Mouse (Mus musculus) midbrain, embryonic 11.5 days (tissue): ENCODE results near the gene Akr1b3. TPM values are rescaled to one million over a fixed set of nuclear protein-coding genes. Genes with fewer than 3 reads are reported as not detected.
A peak's percentile ranks its signal among the peaks of the same experiment; 100 is the strongest.

Source experiments
- ATAC-seq: fragments of 200-750 bp; cut with Nextera tagmentation; 2 replicates; pipeline ENCODE4 v1.8.0; 2017; ENCODE audit warnings: moderate TSS enrichment, moderate library complexity; ENCODE audit not compliant: low FRiP score
- DNase-seq: peaks from one replicate; pipeline ENCODE4 v3.0.0; 2015; ENCODE audit warnings: low spot score; ENCODE audit errors: missing footprints
- H3K27ac ChIP-seq: fragments of 300-500 bp; sonication (generic); 2 replicates; pipeline ENCODE4 v1.5.1; 2014; ENCODE audit warnings: low read depth, low read length
- H3K27me3 ChIP-seq: fragments of 300-500 bp; sonication (generic); 2 replicates; pipeline ENCODE4 v1.6.1; 2014; ENCODE audit warnings: mild to moderate bottlenecking, low read length, moderate library complexity, mixed read lengths; ENCODE audit not compliant: control insufficient read depth, insufficient read depth
- H3K36me3 ChIP-seq: fragments of 300-500 bp; sonication (generic); 2 replicates; pipeline ENCODE4 v1.6.1; 2014; ENCODE audit warnings: mild to moderate bottlenecking, low read length, moderate library complexity, mixed read lengths; ENCODE audit not compliant: control insufficient read depth, insufficient read depth
- H3K4me1 ChIP-seq: fragments of 300-500 bp; sonication (generic); 2 replicates; pipeline ENCODE4 v1.6.1; 2014; ENCODE audit warnings: low read length; ENCODE audit not compliant: control insufficient read depth, insufficient read depth
- H3K4me2 ChIP-seq: fragments of 300-500 bp; sonication (generic); 2 replicates; pipeline ENCODE4 v1.6.1; 2014; ENCODE audit warnings: mild to moderate bottlenecking, moderate library complexity
- H3K4me3 ChIP-seq: fragments of 300-500 bp; sonication (generic); 2 replicates; pipeline ENCODE4 v1.5.1; 2014; ENCODE audit warnings: low read depth, low read length
- H3K9ac ChIP-seq: fragments of 300-500 bp; sonication (generic); 2 replicates; pipeline ENCODE4 v1.6.1; 2014; ENCODE audit warnings: low read length
- H3K9me3 ChIP-seq: fragments of 300-500 bp; sonication (generic); 2 replicates; pipeline ENCODE4 v1.6.1; 2016; ENCODE audit warnings: low read length; ENCODE audit not compliant: control insufficient read depth
- WGBS: fragments of 180-500 bp; shearing (Covaris S2); extraction: QIAGEN DNeasy Blood & Tissue Kit; methylation state at CpG from one replicate; pipeline ENCODE4 v1.1.7; 2014; 5-methylcytosine and 5-hydroxymethylcytosine counted together
- polyA plus RNA-seq: library from polyadenylated mRNA; unstranded; fragments of >200 nt; fragmentation: Nextera tagmentation; extraction: Ambion mirVana; gene quantifications from 2 replicates; pipeline ENCODE4 v1.2.1, GENCODE M21; 2014

Gene Akr1b3
- polyA plus RNA-seq, result 216 and 221 TPM in 2 replicates

DNA sequence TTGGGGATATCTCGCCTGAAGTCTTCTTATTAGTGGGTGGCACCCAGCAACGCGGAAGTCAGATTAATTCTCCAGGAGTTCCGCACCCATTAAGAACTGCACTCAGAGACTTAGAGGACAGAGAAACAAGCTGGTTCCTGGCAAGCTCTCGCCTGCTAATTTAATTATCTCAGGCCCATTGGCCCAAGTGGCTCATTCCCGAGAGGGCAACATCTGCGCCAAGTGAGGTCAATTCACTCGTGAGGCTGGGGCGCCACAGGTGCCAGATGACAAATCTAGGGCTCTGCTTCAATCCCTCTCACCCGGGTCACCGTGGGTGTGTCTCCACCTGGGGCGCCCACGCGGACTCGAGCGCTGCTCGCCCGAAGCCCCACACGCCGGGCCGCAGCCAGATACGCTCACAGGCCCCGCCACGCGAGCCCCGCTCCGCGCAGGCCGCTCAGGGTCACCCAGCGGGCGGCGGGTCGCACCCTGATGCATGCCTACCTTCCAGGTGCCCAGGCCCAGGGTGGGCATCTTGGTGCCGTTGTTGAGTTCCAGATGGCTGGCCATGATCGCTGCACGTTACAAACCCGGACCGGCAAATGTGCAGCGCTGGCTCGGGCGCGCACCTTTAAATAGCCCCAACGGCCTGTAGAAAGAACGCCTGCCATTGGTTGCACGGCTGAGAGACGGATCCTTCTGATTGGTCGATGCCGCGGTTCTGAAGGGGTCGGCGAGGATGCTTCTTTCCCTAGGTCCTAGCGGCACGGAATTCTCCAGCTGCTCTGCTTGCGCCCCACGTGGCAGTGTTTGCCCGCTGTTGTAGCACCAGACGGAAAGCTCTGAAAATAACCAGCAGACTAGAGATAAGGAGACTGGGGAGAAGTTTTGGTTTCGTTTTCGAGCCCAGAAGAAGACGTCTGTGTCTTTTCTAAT is at the start of gene Akr1b3:
TSS of gene Akr1b3 (minus strand) at position 625 of the 918 bp plus-strand sequence.
- 1% methylated on average over 60 of the region's 60 CpGs for WGBS

GRCm38 (mm10) chr6:34364217-34365136 is 47.2 kb upstream of the Akr1b3 start:
- ATAC-seq, result no peak
- H3K36me3 ChIP-seq, result no peaks in the 10 kb centered on the region
- H3K4me2 ChIP-seq, result no peak overlapping the region
- no peaks in the 10 kb centered on the region; the same call in 1 of the 2 replicates for H3K4me1 ChIP-seq
- DNase-seq, result no peak
- H3K9me3 ChIP-seq, result no peaks in the 10 kb centered on the region
- H3K9ac ChIP-seq, result no peak overlapping the region
- H3K4me3 ChIP-seq, result no peak overlapping the region
- no peaks in the 10 kb centered on the region for H3K27me3 ChIP-seq
- no peak overlapping the region for H3K27ac ChIP-seq
- 89% methylated on average over 12 of the region's 12 CpGs for WGBS

More for the DNA sequence above, at the start of gene Akr1b3:
- H3K27ac ChIP-seq, result no peak within 1 kb of the TSS
- H3K4me1 ChIP-seq, result peaks cover 9% of the 10 kb centered on the region
- H3K4me3 ChIP-seq, result peak within 1 kb of the TSS; percentile 69
- H3K4me2 ChIP-seq, result peak within 1 kb of the TSS; percentile 87
- H3K36me3 ChIP-seq, result no peaks in the 10 kb centered on the region
- no peaks in the 10 kb centered on the region for H3K9me3 ChIP-seq
- ATAC-seq (peak; percentile 99), DNase-seq (peak; percentile 97)
- no peaks in the 10 kb centered on the region for H3K27me3 ChIP-seq
- peak within 1 kb of the TSS; percentile 76 for H3K9ac ChIP-seq

DNA sequence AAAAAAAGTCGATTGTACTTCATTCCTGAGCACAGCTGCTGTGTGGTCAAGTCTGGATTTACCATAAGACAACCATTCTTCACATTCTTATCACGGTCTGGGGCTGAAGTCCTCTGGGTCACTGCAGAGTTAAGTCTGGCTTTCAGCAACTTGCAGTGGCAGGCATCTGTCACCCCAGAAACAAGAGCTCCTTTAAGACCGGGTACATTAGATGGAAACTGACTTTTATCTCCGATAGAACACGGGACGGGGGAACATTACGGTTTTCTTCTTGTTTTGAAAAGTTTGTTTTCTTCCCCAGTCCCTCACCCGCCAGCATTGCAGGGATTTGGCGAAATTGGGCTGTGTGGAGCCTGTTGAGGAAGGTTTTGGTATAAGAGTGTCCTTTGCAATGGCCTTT is 38.6 kb upstream of the Akr1b3 start:
- Histone ChIP-seq H3K9me3 (no peaks in the 10 kb centered on the region), H3K4me1 (peaks cover 8% of the 10 kb centered on the region; the same call in 1 of the 2 replicates), H3K27me3 (no peaks in the 10 kb centered on the region), H3K36me3 (no peaks in the 10 kb centered on the region), H3K27ac (no peak overlapping the region), H3K9ac (no peak overlapping the region), H3K4me2 (no peak overlapping the region), H3K4me3 (no peak overlapping the region)
- WGBS, result 86% methylated on average over 9 of the region's 9 CpGs
- no peak for ATAC-seq
- no peak for DNase-seq

GRCm38 (mm10) chr6:34355349-34355747 is 38.1 kb upstream of the Akr1b3 start:
- Histone ChIP-seq H3K4me3 (no peak overlapping the region), H3K4me1 (peaks cover 8% of the 10 kb centered on the region; the same call in 1 of the 2 replicates), H3K9me3 (no peaks in the 10 kb centered on the region), H3K27me3 (no peaks in the 10 kb centered on the region), H3K4me2 (no peak overlapping the region), H3K9ac (no peak overlapping the region), H3K36me3 (no peaks in the 10 kb centered on the region), H3K27ac (no peak overlapping the region)
- 76% methylated on average over 6 of the region's 6 CpGs for WGBS
- ATAC-seq, result no peak
- DNase-seq, result no peak

DNA sequence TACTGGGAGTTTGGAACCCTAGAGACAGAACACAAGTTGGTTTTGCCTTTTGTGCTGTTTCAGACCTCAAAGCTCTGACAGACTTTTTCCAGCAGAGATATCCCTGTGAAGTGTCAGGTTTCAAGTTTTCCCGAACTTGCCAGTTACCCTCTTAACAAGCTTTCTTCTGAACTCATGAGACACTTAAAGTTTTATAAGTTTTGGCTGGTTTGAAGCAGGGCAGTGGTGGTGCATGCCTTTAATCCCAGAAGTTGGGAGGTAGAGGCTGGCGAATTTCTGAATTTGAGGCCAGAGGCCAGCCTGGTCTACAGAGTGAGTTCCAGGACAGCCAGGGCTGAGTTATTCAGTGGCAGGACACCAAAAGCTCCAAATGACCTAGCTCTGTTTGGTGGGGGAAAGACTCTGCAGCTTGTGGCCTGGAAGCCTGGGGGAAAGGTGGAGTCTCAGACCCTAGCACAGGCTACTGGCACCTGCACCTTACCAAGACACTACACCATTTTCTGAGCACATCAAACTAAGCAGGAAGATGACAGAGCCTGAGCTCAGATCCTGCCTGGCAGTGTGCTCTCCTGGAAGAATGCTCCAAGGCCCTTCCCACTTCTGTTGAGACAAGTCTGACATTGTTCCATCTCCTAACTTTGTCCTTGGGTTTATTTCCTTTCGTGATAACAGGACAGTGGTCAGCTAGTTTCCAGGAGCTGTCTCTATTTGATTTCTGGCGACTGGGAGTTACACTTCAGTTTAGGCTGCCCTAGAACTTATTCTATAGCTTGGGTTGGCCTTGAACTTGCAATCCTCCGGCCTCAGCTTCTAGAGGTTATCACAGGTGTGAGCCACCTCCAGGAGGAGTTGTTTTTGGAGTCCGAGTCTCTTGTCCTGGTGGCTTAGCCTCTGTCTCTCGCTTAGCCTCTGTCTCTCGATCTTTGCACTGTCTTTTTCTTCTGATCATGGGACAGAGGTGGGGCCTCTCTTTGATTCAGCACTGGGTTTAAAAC is 37.4 kb upstream of the Akr1b3 start:
- no peaks in the 10 kb centered on the region for H3K36me3 ChIP-seq
- no peak overlapping the region for H3K4me3 ChIP-seq
- WGBS, result 75% methylated on average over 8 of the region's 8 CpGs
- no peaks in the 10 kb centered on the region for H3K27me3 ChIP-seq
- H3K9me3 ChIP-seq, result no peaks in the 10 kb centered on the region
- no peak for DNase-seq
- H3K4me1 ChIP-seq, result peaks cover 8% of the 10 kb centered on the region; the same call in 1 of the 2 replicates
- ATAC-seq, result no peak
- no peak overlapping the region for H3K27ac ChIP-seq
- peak overlapping the region; percentile 50 for H3K4me2 ChIP-seq
- no peak overlapping the region; the same call in 1 of the 2 replicates for H3K9ac ChIP-seq

DNA sequence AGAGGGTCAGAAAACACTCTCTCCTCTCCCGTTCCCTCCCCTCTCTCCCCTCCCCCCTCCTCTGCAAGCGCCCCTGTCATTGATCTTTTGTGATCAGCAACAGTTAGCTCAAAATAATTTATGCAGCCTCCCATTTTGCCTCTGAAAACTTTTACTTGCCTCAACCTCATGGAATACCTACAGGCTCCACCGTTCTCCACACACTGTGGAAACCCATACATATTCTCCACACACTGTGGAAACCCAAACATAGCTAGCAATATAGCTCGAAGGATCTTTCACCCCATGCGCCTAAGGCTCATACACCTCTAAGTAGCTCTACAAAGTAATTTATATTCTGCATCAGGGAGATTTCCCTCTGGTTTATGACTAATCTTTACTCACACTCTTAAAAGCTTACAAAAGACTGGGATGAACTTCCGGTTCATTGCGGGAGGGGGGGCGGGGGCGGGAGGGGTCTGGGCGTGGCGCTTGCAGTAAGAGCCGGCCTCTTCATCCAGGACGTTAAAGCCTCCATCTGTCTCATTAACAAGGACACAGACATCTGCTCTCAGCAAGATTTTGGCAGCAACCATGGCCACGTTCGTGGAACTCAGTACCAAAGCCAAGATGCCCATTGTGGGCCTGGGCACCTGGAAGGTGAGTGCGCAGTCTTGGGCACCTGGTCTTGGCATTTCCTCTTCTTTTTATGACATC is 36.5 kb upstream of the Akr1b3 start, which contains the start of gene Akr1b8:
TSS of gene Akr1b8 (plus strand) at position 462 of the 696 bp plus-strand sequence.
- ATAC-seq, result peak; percentile 58
- DNase-seq, result peak; percentile 89
- Histone ChIP-seq H3K9ac (peak within 1 kb of the TSS; percentile 46), H3K4me1 (peaks cover 8% of the 10 kb centered on the region; the same call in 1 of the 2 replicates), H3K9me3 (no peaks in the 10 kb centered on the region), H3K36me3 (no peaks in the 10 kb centered on the region), H3K4me2 (peak within 1 kb of the TSS; percentile 50), H3K4me3 (peak within 1 kb of the TSS; percentile 24), H3K27ac (no peak within 1 kb of the TSS), H3K27me3 (no peaks in the 10 kb centered on the region)
- WGBS, result 18% methylated on average over 16 of the region's 16 CpGs

GRCm38 (mm10) chr6:34352401-34352800 is 35.1 kb upstream of the Akr1b3 start:
- H3K4me2 ChIP-seq, result no peak overlapping the region
- peaks cover 8% of the 10 kb centered on the region; the same call in 1 of the 2 replicates for H3K4me1 ChIP-seq
- DNase-seq (no peak), ATAC-seq (no peak)
- H3K36me3 ChIP-seq, result no peaks in the 10 kb centered on the region
- no peaks in the 10 kb centered on the region for H3K27me3 ChIP-seq
- H3K9ac ChIP-seq, result no peak overlapping the region
- H3K9me3 ChIP-seq, result no peaks in the 10 kb centered on the region
- 92% methylated on average over 3 of the region's 3 CpGs for WGBS
- no peak overlapping the region for H3K27ac ChIP-seq
- H3K4me3 ChIP-seq, result no peak overlapping the region
